Mouse (Mus musculus): ENCODE measurements at regions not wholly inside any gene's neighbourhood (a gene's known extent, or its start where the extent isn't known, plus 50 kb on each side); places are given as distances from the start of the nearest gene placed in this dataset.

- H3K4me1 ChIP-seq: peaks cover under 1% of the 10 kb centered on the region
- H3K4me3 ChIP-seq: no peak overlapping the region
- H3K27ac ChIP-seq: no peak overlapping the region
- ATAC-seq: no peak
- WGBS: 85% methylated on average over 1 of the region's 1 CpGs
- no peaks in the 10 kb centered on the region for H3K36me3 ChIP-seq (ENCODE audit: poor library complexity, severe bottlenecking)
- H3K27me3 ChIP-seq: no peaks in the 10 kb centered on the region
- no peak overlapping the region for H3K4me2 ChIP-seq
- H3K9me3 ChIP-seq (replicated peaks): no peaks in the 10 kb centered on the region
- H3K9ac ChIP-seq: no peak overlapping the region
Measured at GRCm38 (mm10) chr5:103304975-103305374, 93.8 kb upstream of the Mapk10 start.

- no peak overlapping the region for H3K4me2 ChIP-seq
- H3K9me3 ChIP-seq (replicated peaks): no peaks in the 10 kb centered on the region
- no peak for ATAC-seq
- WGBS: 94% methylated on average over 10 of the region's 10 CpGs
- H3K9ac ChIP-seq: no peak overlapping the region
- H3K4me3 ChIP-seq: no peak overlapping the region
- H3K27ac ChIP-seq: no peak overlapping the region
- no peaks in the 10 kb centered on the region for H3K4me1 ChIP-seq
- no peaks in the 10 kb centered on the region for H3K27me3 ChIP-seq
- no peaks in the 10 kb centered on the region for H3K36me3 ChIP-seq (ENCODE audit: poor library complexity, severe bottlenecking)
Measured at GRCm38 (mm10) chr5:103302744-103303143, 91.6 kb upstream of the Mapk10 start.

GRCm38 (mm10) chr5:103301303-103301702, 90.2 kb upstream of the Mapk10 start:
- H3K4me3 ChIP-seq: no peak overlapping the region
- ATAC-seq: no peak
- H3K36me3 ChIP-seq (ENCODE audit: poor library complexity, severe bottlenecking): no peaks in the 10 kb centered on the region
- H3K4me1 ChIP-seq: no peaks in the 10 kb centered on the region
- H3K27me3 ChIP-seq: no peaks in the 10 kb centered on the region
- peaks cover 6% of the 10 kb centered on the region; the same call in 1 of the 2 replicates for H3K9me3 ChIP-seq (replicated peaks)
- no peak overlapping the region for H3K4me2 ChIP-seq
- 20% methylated on average over 3 of the region's 3 CpGs for WGBS
- H3K27ac ChIP-seq: no peak overlapping the region
- no peak overlapping the region for H3K9ac ChIP-seq

- H3K36me3 ChIP-seq (ENCODE audit: poor library complexity, severe bottlenecking): no peaks in the 10 kb centered on the region
- H3K9me3 ChIP-seq (replicated peaks): peaks cover 6% of the 10 kb centered on the region; the same call in 1 of the 2 replicates
- H3K4me1 ChIP-seq: no peaks in the 10 kb centered on the region; the same call in 1 of the 2 replicates
- no peak overlapping the region for H3K27ac ChIP-seq
- WGBS: 82% methylated on average over 3 of the region's 3 CpGs
- no peak overlapping the region for H3K4me3 ChIP-seq
- no peak for ATAC-seq
- no peak overlapping the region for H3K4me2 ChIP-seq
- no peaks in the 10 kb centered on the region for H3K27me3 ChIP-seq
- H3K9ac ChIP-seq: no peak overlapping the region
Measured at GRCm38 (mm10) chr5:103293953-103294352, 82.8 kb upstream of the Mapk10 start.

- Histone ChIP-seq H3K9ac (no peak overlapping the region), H3K4me1 (no peaks in the 10 kb centered on the region; the same call in 1 of the 2 replicates), H3K27me3 (no peaks in the 10 kb centered on the region), H3K36me3 (ENCODE audit: poor library complexity, severe bottlenecking) (no peaks in the 10 kb centered on the region), H3K9me3 (replicated peaks) (peaks cover under 1% of the 10 kb centered on the region; the same call in 1 of the 2 replicates), H3K4me3 (no peak overlapping the region), H3K4me2 (no peak overlapping the region), H3K27ac (no peak overlapping the region)
- 89% methylated on average over 9 of the region's 9 CpGs for WGBS
- no peak for ATAC-seq
Measured at GRCm38 (mm10) chr5:103291691-103292090, 80.6 kb upstream of the Mapk10 start.

- H3K36me3 ChIP-seq (ENCODE audit: poor library complexity, severe bottlenecking): no peaks in the 10 kb centered on the region
- H3K27me3 ChIP-seq: no peaks in the 10 kb centered on the region
- H3K4me3 ChIP-seq: no peak overlapping the region
- WGBS: 97% methylated on average over 8 of the region's 8 CpGs
- H3K9ac ChIP-seq: no peak overlapping the region
- H3K4me2 ChIP-seq: no peak overlapping the region
- no peak for ATAC-seq
- no peaks in the 10 kb centered on the region; the same call in 1 of the 2 replicates for H3K4me1 ChIP-seq
- no peak overlapping the region for H3K27ac ChIP-seq
- H3K9me3 ChIP-seq (replicated peaks): no peaks in the 10 kb centered on the region
Measured at GRCm38 (mm10) chr5:103291219-103291618, 80.1 kb upstream of the Mapk10 start.

- H3K36me3 ChIP-seq (ENCODE audit: poor library complexity, severe bottlenecking): no peaks in the 10 kb centered on the region
- no peaks in the 10 kb centered on the region for H3K4me1 ChIP-seq
- no peak overlapping the region for H3K4me3 ChIP-seq
- no peak overlapping the region for H3K27ac ChIP-seq
- H3K27me3 ChIP-seq: no peaks in the 10 kb centered on the region
- no peak overlapping the region for H3K4me2 ChIP-seq
- H3K9ac ChIP-seq: no peak overlapping the region
- WGBS: 92% methylated on average over 6 of the region's 6 CpGs
- no peak for ATAC-seq
- H3K9me3 ChIP-seq (replicated peaks): no peaks in the 10 kb centered on the region
Measured at GRCm38 (mm10) chr5:103269206-103269605, 58.1 kb upstream of the Mapk10 start.

GRCm38 (mm10) chr5:103264903-103265302, 53.8 kb upstream of the Mapk10 start:
- Histone ChIP-seq H3K9me3 (replicated peaks) (no peaks in the 10 kb centered on the region), H3K9ac (no peak overlapping the region), H3K36me3 (ENCODE audit: poor library complexity, severe bottlenecking) (no peaks in the 10 kb centered on the region), H3K4me1 (no peaks in the 10 kb centered on the region), H3K4me3 (no peak overlapping the region), H3K4me2 (no peak overlapping the region), H3K27me3 (no peaks in the 10 kb centered on the region), H3K27ac (no peak overlapping the region)
- WGBS: 88% methylated on average over 2 of the region's 2 CpGs
- ATAC-seq: no peak

- no peaks in the 10 kb centered on the region for H3K27me3 ChIP-seq
- H3K4me1 ChIP-seq: no peaks in the 10 kb centered on the region
- no peak for ATAC-seq
- H3K4me3 ChIP-seq: no peak overlapping the region
- H3K4me2 ChIP-seq: no peak overlapping the region
- no peak overlapping the region for H3K9ac ChIP-seq
- no peaks in the 10 kb centered on the region for H3K9me3 ChIP-seq (replicated peaks)
- 93% methylated on average over 10 of the region's 10 CpGs for WGBS
- no peak overlapping the region for H3K27ac ChIP-seq
- H3K36me3 ChIP-seq (ENCODE audit: poor library complexity, severe bottlenecking): no peaks in the 10 kb centered on the region
Measured at GRCm38 (mm10) chr5:103261406-103261805, 50.3 kb upstream of the Mapk10 start.

Measured in forebrain, embryonic 13.5 days (tissue).